Mouse (Mus musculus) 416B (cell line): ENCODE measurements around the gene Trpc6.
A peak's percentile ranks its signal among the peaks of the same experiment; 100 is the strongest.

Experiments used
- DNase-seq: peaks from one replicate; pipeline ENCODE4 v3.0.0; 2011; ENCODE audit warnings: low read depth

Trpc6 gene

GRCm38 (mm10) chr9:8544041-8544794 is at the start of gene Trpc6:
Gene Trpc6 (plus strand): TSS chr9:8544142.
- no peak for DNase-seq

GRCm38 (mm10) chr9:8520911-8521310 is 23.0 kb upstream of the Trpc6 start:
- no peak for DNase-seq

DNA sequence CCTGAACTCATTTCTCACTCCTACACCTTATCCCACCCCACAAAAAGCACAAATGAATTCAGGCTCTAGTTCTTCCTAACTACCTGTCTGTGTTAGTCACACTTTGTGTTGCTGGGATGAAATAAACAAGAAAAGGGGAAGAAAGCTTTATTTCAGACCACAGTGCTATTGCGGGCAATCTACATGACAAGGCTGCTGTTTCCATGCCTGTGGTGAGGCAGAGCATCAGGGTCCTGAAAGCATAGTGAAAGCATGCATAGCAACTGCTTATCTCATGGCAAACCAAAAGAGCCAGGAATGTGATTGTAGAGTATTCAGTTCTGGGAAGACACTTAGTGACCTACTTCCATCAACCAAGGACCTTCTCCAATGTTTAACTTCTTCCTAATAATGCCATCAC is 10.3 kb upstream of the Trpc6 start:
- no peak for DNase-seq

DNA sequence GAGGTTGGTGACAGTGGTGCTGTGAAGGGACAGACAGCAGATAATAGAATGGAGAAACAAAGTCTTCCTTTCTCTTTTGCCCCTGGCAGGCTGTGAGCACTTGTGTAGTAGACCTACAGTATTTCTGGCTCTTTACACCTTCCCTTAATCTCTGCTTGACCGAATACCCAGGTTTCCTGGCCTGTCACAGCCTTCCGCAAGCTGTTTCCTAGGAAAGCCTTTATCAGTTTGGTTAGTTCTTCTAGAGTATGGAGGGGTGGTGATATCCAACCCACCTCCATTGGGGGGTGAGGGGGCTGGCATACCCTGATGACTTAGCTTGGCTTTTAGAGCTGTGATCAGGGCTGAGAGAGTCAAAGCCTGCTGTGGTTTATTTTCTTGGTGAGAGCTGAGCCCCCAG is 1.3 kb downstream of the Trpc6 start:
- no peak for DNase-seq

DNA sequence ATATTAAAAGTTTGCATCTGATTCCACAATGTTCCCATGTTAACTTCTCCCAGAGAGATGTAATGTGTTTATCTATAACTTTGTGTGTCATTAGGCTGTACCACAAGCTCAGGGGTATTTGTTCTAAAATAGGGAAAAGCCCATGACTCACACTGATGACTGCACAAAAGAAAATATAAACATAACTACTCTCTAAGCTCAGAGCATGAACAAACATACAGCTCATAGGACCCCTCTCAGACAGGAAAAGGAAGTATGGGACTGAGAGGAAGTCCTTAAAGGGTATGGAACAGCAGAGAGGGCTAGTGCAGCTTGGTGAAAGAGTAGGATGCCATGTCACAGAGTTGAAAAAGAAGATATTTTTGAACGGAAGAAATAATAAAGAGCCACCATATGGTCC is 14.6 kb downstream of the Trpc6 start:
- no peak for DNase-seq

DNA sequence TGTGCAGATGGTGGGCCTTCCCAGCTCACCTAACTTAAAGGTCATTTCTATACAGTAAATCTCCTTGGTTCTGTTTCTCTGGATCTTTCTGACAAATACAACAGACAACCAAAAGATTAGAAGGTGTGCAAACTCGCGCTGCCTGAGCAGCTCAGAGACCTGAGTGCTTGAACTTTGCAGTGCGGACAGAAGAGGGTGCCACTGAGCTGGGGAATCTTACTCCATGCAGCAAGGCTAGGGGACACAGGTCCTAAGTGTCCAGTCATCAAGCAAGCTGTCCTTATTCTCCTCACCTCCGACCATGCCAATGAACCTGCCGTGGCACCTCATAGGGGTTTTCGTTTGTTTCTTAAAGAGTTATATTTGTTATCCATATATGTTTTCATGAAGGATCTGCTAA is 48.7 kb downstream of the Trpc6 start:
- peak; percentile 14 for DNase-seq

GRCm38 (mm10) chr9:8597089-8597488 is 53.1 kb downstream of the Trpc6 start:
- no peak for DNase-seq

- DNase-seq: no peak
These were observed 63.0 kb downstream of the Trpc6 start for GRCm38 (mm10) chr9:8606816-8607491.

DNA sequence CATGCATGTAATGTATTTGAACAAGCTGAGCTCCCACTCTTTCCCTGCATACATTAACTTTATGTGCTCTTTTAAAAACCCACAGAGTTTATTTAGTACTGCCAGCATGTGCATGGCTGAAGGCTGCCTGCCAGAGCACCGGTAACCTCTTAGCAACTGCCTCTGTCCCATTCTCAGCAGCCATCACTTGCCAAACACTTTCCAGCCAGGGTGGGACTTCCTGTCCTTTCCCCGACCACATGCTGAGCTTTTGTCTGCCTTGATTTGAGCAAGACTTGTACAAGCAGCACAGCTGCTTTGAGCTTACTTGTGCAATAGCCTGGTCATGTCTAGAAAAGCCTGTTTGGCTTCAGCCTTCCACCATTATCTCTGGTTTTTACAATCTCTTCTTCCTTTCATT is 90.4 kb downstream of the Trpc6 start:
- no peak for DNase-seq

GRCm38 (mm10) chr9:8643453-8643852 is 99.5 kb downstream of the Trpc6 start:
- no peak for DNase-seq

DNA sequence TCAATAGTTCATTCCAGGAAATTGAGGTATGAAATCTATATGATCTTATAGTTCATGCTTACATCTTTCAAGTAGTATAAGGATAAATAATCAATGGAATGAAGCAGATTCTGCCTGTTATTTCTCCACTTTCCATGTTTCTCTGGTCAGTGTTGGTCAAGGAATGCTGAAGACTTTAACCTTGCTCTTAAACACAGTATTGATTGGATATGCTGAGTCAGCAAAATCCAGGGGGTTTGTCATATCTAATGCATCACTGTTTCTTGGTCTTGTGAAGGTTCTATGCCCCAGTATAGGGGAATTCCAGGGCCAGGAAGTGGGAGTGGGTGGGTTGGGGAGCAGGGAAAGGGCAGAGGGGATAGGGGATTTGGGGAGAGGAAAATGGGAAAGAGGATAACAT is 111.4 kb downstream of the Trpc6 start:
- no peak for DNase-seq

GRCm38 (mm10) chr9:8672944-8673343 is 129.0 kb downstream of the Trpc6 start:
- DNase-seq: no peak

DNA sequence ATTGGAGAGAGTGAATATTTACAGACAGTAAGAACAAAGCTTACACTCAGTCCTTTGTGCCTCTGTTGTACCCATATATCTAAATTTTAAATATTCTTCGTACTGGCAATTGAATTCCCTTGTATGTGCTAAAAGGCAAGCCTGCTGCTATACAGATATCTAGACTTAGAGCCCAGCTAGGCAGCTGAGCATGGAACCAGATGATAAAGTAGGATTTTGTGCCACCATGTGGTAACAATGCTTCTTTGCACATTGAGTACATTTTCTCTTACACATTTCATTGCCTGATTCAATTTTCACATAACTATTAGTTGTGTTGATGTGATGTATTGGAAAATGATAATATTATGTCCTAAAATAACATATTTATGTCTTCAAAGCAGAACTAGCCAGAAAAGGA is 132.7 kb downstream of the Trpc6 start:
- peak; percentile 13 for DNase-seq

GRCm38 (mm10) chr9:8693177-8693576 is 149.2 kb downstream of the Trpc6 start:
- DNase-seq: peak; percentile 17

DNA sequence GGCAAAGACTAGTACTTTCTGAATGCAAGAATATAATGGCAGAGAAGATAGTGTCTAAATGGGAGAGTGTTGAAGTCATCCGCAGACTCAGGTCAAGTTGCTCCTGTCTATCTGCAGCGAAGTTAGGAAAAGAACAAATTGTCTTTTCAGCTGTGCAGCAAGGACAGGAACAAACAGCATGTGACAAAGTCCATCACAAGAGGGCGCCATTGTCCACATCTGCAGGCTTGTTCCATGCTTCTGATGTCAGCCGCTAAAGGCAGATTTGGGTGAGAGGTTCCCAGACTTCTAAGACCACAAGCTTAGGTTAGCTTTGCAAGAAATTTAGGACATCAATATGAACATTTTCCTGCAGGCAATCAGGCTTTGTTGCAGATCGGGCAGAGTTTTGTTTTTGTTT is 156.7 kb downstream of the Trpc6 start:
- peak; percentile 62 for DNase-seq

GRCm38 (mm10) chr9:8703516-8703915 is 159.6 kb downstream of the Trpc6 start:
- DNase-seq: no peak

DNA sequence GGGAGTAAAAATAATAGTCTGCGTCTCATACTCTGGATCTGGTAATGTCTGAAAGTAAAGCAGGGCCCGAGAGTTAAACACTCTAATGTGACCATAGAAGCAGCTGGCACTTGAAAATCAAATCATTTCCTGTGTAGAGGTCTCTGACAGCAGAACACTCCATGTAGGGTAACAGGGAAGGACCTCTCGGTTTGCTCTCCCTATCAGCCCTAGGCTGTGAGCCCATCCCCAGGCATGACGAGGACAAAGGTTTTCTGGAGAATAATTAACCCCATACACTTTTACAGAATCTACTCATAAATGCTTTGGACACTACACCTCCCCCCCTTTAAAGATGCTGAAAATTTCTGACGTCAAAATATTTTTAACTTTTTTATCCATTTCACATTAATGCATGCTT is 160.0 kb downstream of the Trpc6 start:
- DNase-seq: no peak

DNA sequence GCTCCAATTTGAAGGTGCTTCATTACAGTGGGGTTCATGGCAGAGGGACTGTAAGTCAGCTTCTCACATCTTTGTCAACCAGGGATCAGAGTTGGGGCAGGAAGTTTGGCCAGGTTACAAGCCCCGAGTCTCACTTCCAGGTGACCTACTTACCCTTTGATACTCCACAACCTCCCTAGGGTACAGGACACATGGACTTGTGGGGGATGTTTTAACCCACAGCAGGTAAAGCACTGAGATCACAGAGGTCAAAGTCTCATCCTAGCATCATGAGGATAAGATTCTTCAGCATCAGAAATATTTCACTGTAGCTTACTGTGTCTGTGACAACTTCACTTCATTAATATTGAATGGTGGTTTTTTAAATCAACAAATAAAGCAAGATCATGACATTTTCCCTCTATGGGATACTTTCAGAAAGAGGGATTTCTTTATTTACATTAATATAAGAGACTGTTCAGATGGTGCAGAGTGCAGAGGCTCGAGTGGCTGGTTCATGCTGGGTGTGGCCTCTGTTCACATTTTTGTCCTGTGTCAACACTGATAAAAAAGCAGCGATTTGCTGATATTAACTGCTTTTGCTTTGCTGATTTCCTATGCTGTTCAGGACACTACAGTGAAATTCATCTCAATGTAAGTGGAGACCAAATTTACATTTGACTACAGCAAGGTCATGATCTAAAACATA is 166.3 kb downstream of the Trpc6 start:
- DNase-seq: no peak

GRCm38 (mm10) chr9:8719017-8719416 is 175.1 kb downstream of the Trpc6 start:
- DNase-seq: peak; percentile 1

DNA sequence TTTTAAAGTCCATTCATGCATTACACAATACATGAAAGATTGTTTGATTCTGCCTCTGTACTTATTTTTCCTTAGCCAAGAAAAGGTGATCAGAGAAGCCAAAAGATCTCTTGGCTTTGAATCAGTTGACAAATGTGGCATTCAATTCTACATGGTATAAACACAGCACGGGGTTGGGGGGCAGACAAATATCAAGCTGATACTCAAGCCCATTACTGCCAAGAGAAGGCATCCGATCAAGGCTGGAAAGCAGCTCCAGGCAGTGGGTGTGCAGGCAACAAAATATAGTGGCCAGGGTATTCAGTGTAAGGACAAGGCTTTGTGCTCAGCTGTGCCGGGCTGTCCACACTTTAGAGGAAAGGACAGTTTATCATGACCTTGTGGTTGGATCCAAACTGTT is 185.1 kb downstream of the Trpc6 start:
- DNase-seq: no peak
